Mouse (Mus musculus): ENCODE measurements at regions not wholly inside any gene's neighbourhood (a gene's known extent, or its start where the extent isn't known, plus 50 kb on each side); places are given as distances from the start of the nearest gene placed in this dataset.

GRCm38 (mm10) chr16:77537351-77537750 is 64.5 kb downstream of the Gm11146 start:
- no peak for DNase-seq (ENCODE audit: low read depth)

GRCm38 (mm10) chr16:77536746-77537145 is 65.1 kb downstream of the Gm11146 start:
- no peak for DNase-seq (ENCODE audit: low read depth)

- DNase-seq (ENCODE audit: low read depth): no peak
Observed at GRCm38 (mm10) chr16:77536314-77536713, 65.6 kb downstream of the Gm11146 start.

- peak; percentile 13 for DNase-seq (ENCODE audit: low read depth)
Observed at GRCm38 (mm10) chr16:77535021-77535420, 66.9 kb downstream of the Gm11146 start.

- DNase-seq (ENCODE audit: low read depth): no peak
Observed at GRCm38 (mm10) chr16:77531596-77531995, 70.3 kb downstream of the Gm11146 start.

GRCm38 (mm10) chr16:77527951-77528350 is 73.9 kb downstream of the Gm11146 start:
- DNase-seq (ENCODE audit: low read depth): no peak

GRCm38 (mm10) chr16:77514606-77515005 is 87.3 kb downstream of the Gm11146 start:
- no peak for DNase-seq (ENCODE audit: low read depth)

GRCm38 (mm10) chr16:77503556-77503955 is 98.3 kb downstream of the Gm11146 start:
- DNase-seq (ENCODE audit: low read depth): no peak

GRCm38 (mm10) chr16:77502916-77503315 is 99.0 kb downstream of the Gm11146 start:
- DNase-seq (ENCODE audit: low read depth): no peak

- no peak for DNase-seq (ENCODE audit: low read depth)
Observed at GRCm38 (mm10) chr16:77502026-77502425, 99.9 kb downstream of the Gm11146 start.

- no peak for DNase-seq (ENCODE audit: low read depth)
Observed at GRCm38 (mm10) chr16:77500981-77501380, 100.9 kb downstream of the Gm11146 start.

GRCm38 (mm10) chr16:77500413-77500812 is 101.5 kb downstream of the Gm11146 start:
- DNase-seq (ENCODE audit: low read depth): no peak

- DNase-seq (ENCODE audit: low read depth): no peak
Observed at GRCm38 (mm10) chr16:77499537-77500301, 102.2 kb downstream of the Gm11146 start.

GRCm38 (mm10) chr16:77495310-77495709 is 106.6 kb downstream of the Gm11146 start:
- DNase-seq (ENCODE audit: low read depth): no peak

GRCm38 (mm10) chr16:77494042-77494441 is 107.9 kb downstream of the Gm11146 start:
- DNase-seq (ENCODE audit: low read depth): no peak

GRCm38 (mm10) chr16:77488155-77488554 is 113.7 kb downstream of the Gm11146 start:
- no peak for DNase-seq (ENCODE audit: low read depth)

- no peak for DNase-seq (ENCODE audit: low read depth)
Observed at GRCm38 (mm10) chr16:77479812-77480211, 122.1 kb downstream of the Gm11146 start.

GRCm38 (mm10) chr16:77471868-77472267 is 130.0 kb downstream of the Gm11146 start:
- no peak for DNase-seq (ENCODE audit: low read depth)

- no peak for DNase-seq (ENCODE audit: low read depth)
Observed at GRCm38 (mm10) chr16:77469903-77470302, 132.0 kb downstream of the Gm11146 start.

- DNase-seq (ENCODE audit: low read depth): no peak
Observed at GRCm38 (mm10) chr16:77469328-77469875, 132.5 kb downstream of the Gm11146 start.

GRCm38 (mm10) chr16:77467216-77467615 is 134.7 kb downstream of the Gm11146 start:
- DNase-seq (ENCODE audit: low read depth): no peak

GRCm38 (mm10) chr16:77464623-77465022 is 137.3 kb downstream of the Gm11146 start:
- DNase-seq (ENCODE audit: low read depth): no peak

GRCm38 (mm10) chr16:77461922-77462321 is 140.0 kb downstream of the Gm11146 start:
- no peak for DNase-seq (ENCODE audit: low read depth)

GRCm38 (mm10) chr16:77461459-77461858 is 140.4 kb downstream of the Gm11146 start:
- no peak for DNase-seq (ENCODE audit: low read depth)
